Mouse (Mus musculus) frontal cortex, adult 2 months (tissue): ENCODE measurements around the gene Stxbp2. TPM values are rescaled to one million over a fixed set of nuclear protein-coding genes. Genes with fewer than 3 reads are reported as not detected.

Source experiments
- DNase-seq, 2 experiments: peaks; one replicate each; pipeline ENCODE4 v3.0.0; 2022; ENCODE audit warnings: low spot score in 1 of 2; ENCODE audit errors: extremely low spot score in 1 of 2
- polyA plus RNA-seq: library from polyadenylated mRNA; depleted of rRNA; stranded (reverse); fragments of >200 nt; gene quantifications from 2 replicates; pipeline ENCODE4 v1.2.3, GENCODE M21; 2012; rRNA removed

Stxbp2 gene
- polyA plus RNA-seq, 1 experiment = 292 TPM

DNA sequence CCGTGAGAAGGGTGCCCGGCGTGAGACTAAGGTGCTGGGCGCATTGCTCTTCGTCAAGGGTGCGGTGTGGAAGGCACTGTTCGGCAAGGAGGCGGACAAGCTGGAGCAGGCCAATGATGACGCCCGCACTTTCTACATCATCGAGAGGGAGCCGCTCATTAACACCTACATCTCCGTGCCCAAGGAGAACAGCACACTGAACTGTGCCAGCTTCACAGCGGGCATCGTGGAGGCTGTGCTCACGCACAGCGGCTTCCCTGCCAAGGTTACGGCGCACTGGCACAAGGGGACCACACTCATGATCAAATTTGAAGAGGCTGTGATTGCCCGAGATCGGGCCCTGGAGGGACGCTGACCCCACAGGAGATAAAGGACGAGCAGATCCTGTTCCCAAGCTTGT, 48.5 kb downstream of the Stxbp2 start:
- DNase-seq = no peak

DNA sequence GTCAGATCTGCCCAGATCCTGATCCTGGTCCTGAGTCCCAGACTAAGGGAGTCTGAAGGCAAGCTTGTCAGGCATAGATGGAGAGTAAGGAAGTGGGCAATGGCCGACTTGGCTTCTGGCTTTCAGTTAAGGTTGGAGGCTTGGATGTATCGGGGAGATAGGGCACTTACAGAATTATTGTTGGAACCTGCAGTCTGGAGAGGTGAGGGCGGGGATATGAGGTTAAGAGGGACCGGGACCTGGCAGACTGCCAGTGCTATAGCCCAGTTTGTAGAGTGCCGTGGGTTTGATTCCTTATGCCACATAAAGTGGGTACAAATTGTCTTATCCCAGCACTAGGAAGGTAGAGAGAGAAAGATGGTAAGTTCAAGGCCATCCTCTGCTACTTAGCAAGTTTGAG, 48.9 kb downstream of the Stxbp2 start:
- DNase-seq = no peak

DNA sequence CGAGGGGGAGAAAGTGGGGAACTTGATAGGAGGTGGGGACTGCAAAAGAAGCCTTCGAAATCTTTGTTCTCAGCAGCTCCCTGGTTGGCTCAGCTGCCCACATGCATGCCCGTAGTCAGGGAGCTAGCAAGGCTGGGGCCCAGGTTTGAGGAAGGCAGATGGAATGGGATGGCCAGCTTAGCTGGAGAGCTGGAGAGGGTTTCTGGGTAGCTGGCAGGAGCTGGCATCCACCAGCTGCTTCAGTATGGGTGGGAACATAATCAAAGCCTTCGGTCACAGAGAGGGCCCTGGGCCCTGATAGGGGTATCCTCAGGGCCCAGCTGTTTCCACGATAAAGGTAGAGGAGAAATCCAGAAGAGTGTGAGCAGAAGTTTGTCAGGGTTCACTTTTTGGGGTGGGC, 51.7 kb downstream of the Stxbp2 start:
- no peak for DNase-seq

DNA sequence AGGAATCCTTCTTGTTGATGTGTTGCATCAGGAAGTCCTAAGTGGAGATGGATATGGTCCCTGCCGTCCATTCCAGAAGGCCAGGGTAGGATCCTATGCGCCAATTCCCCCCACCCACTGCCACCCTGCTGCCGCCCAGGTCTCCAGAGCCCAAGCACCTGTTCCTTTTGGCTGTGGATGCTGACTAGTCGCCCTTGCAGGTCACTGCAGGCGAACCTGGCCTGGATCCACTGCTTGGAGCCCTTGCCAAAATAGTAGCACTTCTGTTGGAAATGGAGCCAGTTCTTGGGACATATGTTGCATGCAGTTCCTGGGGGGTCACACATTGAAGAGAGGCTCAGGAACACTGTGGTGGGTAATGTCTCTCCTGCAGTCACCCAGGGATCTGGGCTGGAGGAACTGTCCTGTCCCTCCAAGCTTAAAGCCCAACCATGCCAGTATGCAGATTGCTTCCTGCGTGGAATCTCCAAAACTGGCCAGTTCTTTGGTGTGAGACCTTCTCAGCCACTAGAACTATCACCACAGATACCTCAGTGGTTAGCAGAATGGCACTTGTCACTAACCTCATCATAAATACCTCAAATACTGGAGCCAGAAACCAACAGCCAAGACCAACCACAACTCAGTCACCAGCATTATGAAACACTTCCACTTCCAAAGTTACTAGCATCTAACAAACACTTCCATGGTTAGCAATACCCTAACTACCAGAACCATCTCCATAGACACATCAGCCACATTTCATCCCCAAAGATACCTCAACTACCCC, 52.8 kb downstream of the Stxbp2 start:
- DNase-seq = no peak

DNA sequence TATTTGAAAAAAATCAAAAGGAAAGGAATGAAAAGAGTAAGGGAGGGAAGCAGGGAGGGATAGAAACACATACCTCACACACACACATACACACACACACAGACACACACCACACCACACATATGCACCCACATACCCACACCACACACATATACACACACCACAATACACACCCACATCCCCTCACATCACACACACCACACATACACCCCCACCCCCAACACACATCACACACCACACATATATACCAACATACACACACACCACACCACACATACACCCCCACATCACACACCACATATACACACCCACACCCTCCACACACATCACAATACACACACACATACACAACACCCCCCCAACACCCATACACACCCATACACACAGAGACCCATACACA, 53.8 kb downstream of the Stxbp2 start:
- no peak for DNase-seq

DNA sequence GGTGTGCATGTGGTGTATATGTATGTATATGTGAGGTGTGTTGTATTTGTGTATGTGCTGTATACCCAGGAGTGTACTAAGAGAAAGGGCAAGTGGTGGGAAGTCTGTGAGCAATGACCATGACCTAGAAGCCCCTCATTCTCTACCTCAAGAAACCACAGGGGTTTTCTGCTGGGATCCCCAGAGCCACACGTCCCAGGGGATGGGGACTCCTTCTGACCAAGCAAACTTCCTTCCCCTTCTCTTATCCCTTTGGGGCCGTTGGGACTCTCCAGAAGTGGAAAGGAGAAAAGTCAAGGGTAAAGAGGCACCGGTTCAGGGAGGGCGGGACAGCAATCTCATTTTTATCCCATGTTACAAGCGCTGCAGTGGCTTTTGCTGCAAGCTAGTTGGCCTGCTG, 54.7 kb downstream of the Stxbp2 start:
- no peak for DNase-seq

DNA sequence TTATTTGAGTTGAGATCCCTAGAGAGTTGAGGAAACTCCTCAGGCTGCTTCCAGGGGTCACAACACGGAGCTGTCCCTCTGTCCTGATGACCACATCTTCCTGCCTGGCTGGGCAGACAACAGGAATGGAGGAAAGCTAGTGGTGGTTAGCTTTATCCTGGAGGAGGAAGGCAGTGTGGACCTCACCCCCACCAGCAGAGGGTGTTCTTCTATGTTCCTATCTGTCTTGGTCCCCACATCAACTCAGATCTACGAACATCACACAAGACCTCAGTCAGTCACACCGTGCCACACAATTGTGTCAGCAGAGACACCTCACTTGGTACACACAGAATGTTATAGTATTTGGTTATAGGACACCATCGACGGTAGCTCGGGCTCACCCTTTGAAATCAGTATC, 56.8 kb downstream of the Stxbp2 start:
- no peak for DNase-seq

DNA sequence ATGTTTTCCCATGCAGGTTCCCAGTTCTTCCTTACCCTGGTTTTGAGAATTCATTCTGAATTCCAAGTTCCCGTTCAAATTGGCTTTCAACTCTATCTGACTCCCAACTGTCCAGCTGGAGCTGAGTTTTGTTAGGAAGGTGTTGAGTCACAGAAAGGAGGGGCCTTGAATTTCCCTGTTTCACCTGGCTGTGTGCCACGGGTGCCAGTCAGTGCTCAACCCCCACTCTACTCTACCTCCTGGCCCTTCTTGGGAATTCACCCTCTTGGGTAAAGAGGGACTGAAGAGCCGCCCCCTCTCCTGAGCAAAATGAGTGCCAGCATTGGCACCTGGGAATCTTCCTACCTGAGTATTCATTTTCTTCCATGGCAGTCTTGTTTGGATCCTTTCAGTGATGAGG, 60.0 kb downstream of the Stxbp2 start:
- DNase-seq = no peak

Other genes starting within 250 kb of the Stxbp2 start
- gene Arhgef18, start 237.9 kb upstream of the Stxbp2 start, polyA plus RNA-seq = 29.1 and 33.8 TPM in 2 replicates
- gene Pex11g, start 163.3 kb upstream of the Stxbp2 start, polyA plus RNA-seq = 1.6 and 2.0 TPM in 2 replicates
- gene Tex45, start 160.1 kb upstream of the Stxbp2 start, polyA plus RNA-seq = 0.19 and 0.28 TPM in 2 replicates
- gene Zfp358, start 137.8 kb upstream of the Stxbp2 start, polyA plus RNA-seq = 48.5 and 50.2 TPM in 2 replicates
- 215 and 230 TPM in 2 replicates for gene Mcoln1, start 130.5 kb upstream of the Stxbp2 start, polyA plus RNA-seq
- gene Pnpla6, start 115.6 kb upstream of the Stxbp2 start, polyA plus RNA-seq = 65.5 and 79.6 TPM in 2 replicates
- gene C330021F23Rik, start 63.0 kb upstream of the Stxbp2 start, polyA plus RNA-seq = 0.56 TPM in 1 of 2 replicates, not detected in the other
- gene Camsap3, start 43.7 kb upstream of the Stxbp2 start, polyA plus RNA-seq = 31.7 and 32.7 TPM in 2 replicates
- gene Xab2, start 9.6 kb upstream of the Stxbp2 start, polyA plus RNA-seq = 56.1 and 56.4 TPM in 2 replicates
- 66.2 and 68.9 TPM in 2 replicates for gene Pet100, start 9.4 kb upstream of the Stxbp2 start, polyA plus RNA-seq
- 1.5 and 2.2 TPM in 2 replicates for gene Pcp2, start 5.4 kb upstream of the Stxbp2 start, polyA plus RNA-seq
- 3.1 and 3.7 TPM in 2 replicates for gene Retn, start 24.8 kb downstream of the Stxbp2 start, polyA plus RNA-seq
- gene Mcemp1, start 34.8 kb downstream of the Stxbp2 start, polyA plus RNA-seq = 0.23 and 0.24 TPM in 2 replicates
- 17.4 and 17.6 TPM in 2 replicates for gene Fcor, start 41.4 kb downstream of the Stxbp2 start, polyA plus RNA-seq
- 36.2 and 37.3 TPM in 2 replicates for gene Trappc5, start 45.3 kb downstream of the Stxbp2 start, polyA plus RNA-seq
- gene Fcer2a, start 63.2 kb downstream of the Stxbp2 start, polyA plus RNA-seq = 0.10 TPM in 1 of 2 replicates, not detected in the other
- 0.13 and 0.20 TPM in 2 replicates for gene Clec4g, start 89.7 kb downstream of the Stxbp2 start, polyA plus RNA-seq
- gene Cd209a, start 118.0 kb downstream of the Stxbp2 start, polyA plus RNA-seq = 0.54 TPM in 1 of 2 replicates, not detected in the other
- gene Cd209e, start 223.4 kb downstream of the Stxbp2 start, polyA plus RNA-seq = not detected in 2 replicates
- not detected in 2 replicates for gene Cd209d, start 247.6 kb downstream of the Stxbp2 start, polyA plus RNA-seq